ENCODE assay signal across 10 mouse cellular contexts in the genomic region with DNA sequence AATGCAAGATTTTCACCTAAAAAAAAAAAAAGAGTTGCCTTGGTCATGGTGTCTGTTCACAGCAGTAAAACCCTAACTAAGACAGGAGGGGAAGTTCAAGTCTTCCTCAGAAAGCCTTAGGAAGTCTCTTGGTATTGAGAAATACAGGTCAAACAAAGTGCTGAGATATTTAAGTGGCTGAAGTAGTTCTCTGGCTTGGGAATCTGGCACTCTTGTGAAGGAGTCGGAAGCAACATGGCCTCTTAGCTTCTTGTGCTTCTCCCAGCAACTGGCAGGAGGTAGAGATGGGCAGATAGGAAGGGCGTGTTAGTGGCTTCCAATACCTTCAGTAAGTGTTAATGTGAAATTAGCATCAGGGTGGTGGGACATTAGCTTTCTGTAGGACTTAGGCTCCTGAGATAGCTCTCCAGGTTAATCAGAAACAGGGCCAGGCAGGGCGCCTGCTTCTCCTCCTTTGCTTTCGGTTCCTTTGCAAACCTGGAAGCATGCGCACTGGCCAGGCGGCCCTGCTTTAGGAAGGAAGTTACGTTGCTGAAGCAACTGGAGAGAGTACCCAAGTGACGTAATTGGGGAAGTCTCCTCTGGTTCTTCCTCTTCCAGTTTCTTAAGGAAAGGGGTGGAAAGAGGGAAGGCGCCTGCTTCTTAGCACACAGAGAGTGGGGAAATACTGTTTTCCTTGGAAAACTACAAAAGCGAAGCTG. TPM values are rescaled to one million over a fixed set of nuclear protein-coding genes. Genes with fewer than 3 reads are reported as not detected.
A peak's percentile ranks its signal among the peaks of the same experiment; 100 is the strongest.
DNase-seq lines count a peak whose midpoint lies in the region; ATAC-seq and TF ChIP-seq lines count a peak whose summit lies in the region.
"Had no signal": no experiment of that assay in that cellular context is flagged by ENCODE, and none has a peak within 500 bp of the region (broad histone marks: within the 10 kb centered on the region; RNA-seq: fewer than 3 reads in every experiment).

No protein-coding gene starts in this region.

- no peaks in the 10 kb centered on the region for H3K9me3 ChIP-seq in kidney, postnatal 0 days (replicated peaks; ENCODE audit: low read length)
- no peaks in the 10 kb centered on the region for H3K9me3 ChIP-seq in forebrain, embryonic 15.5 days

- H3K4me3 ChIP-seq in left cerebral cortex, adult 2 months = no peak overlapping the region
- H3K4me3 ChIP-seq in brown adipose tissue, adult 24 weeks (ENCODE audit: insufficient read depth, low read depth, low read length) = no peak overlapping the region
- H3K4me3 ChIP-seq in kidney, postnatal 0 days (replicated peaks; ENCODE audit: low read depth, low read length) = no peak overlapping the region
- no peak overlapping the region for H3K4me3 ChIP-seq in forebrain, embryonic 15.5 days

- no peak overlapping the region for H3K9ac ChIP-seq in kidney, postnatal 0 days (ENCODE audit: low read depth, low read length)
- no peak overlapping the region for H3K9ac ChIP-seq in forebrain, embryonic 15.5 days (replicated peaks)

- peaks cover 3% of the 10 kb centered on the region; the same call in 1 of the 2 replicates for H3K36me3 ChIP-seq in kidney, postnatal 0 days (ENCODE audit: insufficient read depth, low read length)
- no peaks in the 10 kb centered on the region for H3K36me3 ChIP-seq in forebrain, embryonic 15.5 days

- H3K4me2 ChIP-seq in kidney, postnatal 0 days (ENCODE audit: low read length) = no peak overlapping the region
- H3K4me2 ChIP-seq in forebrain, embryonic 15.5 days (replicated peaks) = no peak overlapping the region

- H3K4me1 ChIP-seq in brown adipose tissue, adult 24 weeks (ENCODE audit: control insufficient read depth, insufficient read depth, insufficient read length, low read length) = peaks cover 8% of the 10 kb centered on the region; the same call in 1 of the 2 replicates
- H3K4me1 ChIP-seq in kidney, postnatal 0 days (replicated peaks; ENCODE audit: insufficient read depth, low read length) = no peaks in the 10 kb centered on the region
- H3K4me1 ChIP-seq in forebrain, embryonic 15.5 days = no peaks in the 10 kb centered on the region

- intact Hi-C loops in left cerebral cortex, postnatal 14 days (cut with DNase I) = no loop called here
- intact Hi-C loops in left cerebral cortex, adult 2 months (cut with DNase I) = no loop called here

- no peak for ATAC-seq in kidney, postnatal 0 days (replicated peaks; ENCODE audit: low FRiP score, low read depth)
- ATAC-seq in megakaryocyte progenitor cell, adult 5-6 weeks (replicated peaks; ENCODE audit: poor library complexity) = peak; percentile 88
- ATAC-seq in forebrain, embryonic 15.5 days (replicated peaks) = no peak

- peak; percentile 28 to 41 for DNase-seq in left cerebral cortex, postnatal 14 days (ENCODE audit: low spot score in 2 of 2)
- DNase-seq in left cerebral cortex, adult 2 months (ENCODE audit: extremely low spot score in 1 of 2, low spot score in 2 of 2) = no peak
- DNase-seq in kidney, postnatal 0 days (ENCODE audit: low spot score) = peak; percentile 46
- DNase-seq in natural killer cell, adult 2 months (ENCODE audit: low spot score in 2 of 2) = no peak
- DNase-seq in Muller cell, postnatal 12 days (ENCODE audit: inconsistent ontology term) = no peak
- DNase-seq: cerebellum, adult 11 months; midbrain, embryonic 14.5 days had no signal

- TF ChIP-seq CTCF in left cerebral cortex, adult 2 months (IDR thresholded peaks at IDR 0.05) = no peak
- no peak for TF ChIP-seq CTCF in kidney, postnatal 0 days (IDR thresholded peaks at IDR 0.05; ENCODE audit: low read depth)

- no peak overlapping the region for H3K27ac ChIP-seq in left cerebral cortex, adult 2 months
- peak overlapping the region; percentile 72 for H3K27ac ChIP-seq in brown adipose tissue, adult 24 weeks (replicated peaks; ENCODE audit: low read depth, low read length)
- H3K27ac ChIP-seq in kidney, postnatal 0 days = no peak overlapping the region
- H3K27ac ChIP-seq in forebrain, embryonic 15.5 days (replicated peaks) = no peak overlapping the region

- no peaks in the 10 kb centered on the region for H3K27me3 ChIP-seq in kidney, postnatal 0 days (ENCODE audit: insufficient read depth, low read length)
- H3K27me3 ChIP-seq in forebrain, embryonic 15.5 days = no peaks in the 10 kb centered on the region

- 77% methylated on average over 10 of the region's 10 CpGs for WGBS in kidney, postnatal 0 days
- WGBS in forebrain, embryonic 15.5 days = 95% methylated on average over 10 of the region's 10 CpGs

RNA-seq across cellular contexts. Expression of gene Irf2, which starts 38.4 kb away (rescaled TPM):
- 10 to 100 TPM; 40.6 to 44.3 TPM for total RNA-seq in left cerebral cortex, postnatal 14 days (2021)
- total RNA-seq in left cerebral cortex, adult 2 months (2021) = 10 to 100 TPM; 70.7 to 79.6 TPM
- polyA plus RNA-seq in brown adipose tissue, adult 24 weeks (2012; ENCODE audit: insufficient read depth, insufficient read length, missing spikeins) = 23.4 and 32.7 TPM in 2 replicates
- polyA plus RNA-seq in kidney, postnatal 0 days (2015; fragmentation: Nextera tagmentation; extraction: Ambion mirVana) = 28.1 and 30.6 TPM in 2 replicates
- 56.6 and 58.9 TPM in 2 replicates for total RNA-seq in megakaryocyte progenitor cell, adult 5-6 weeks (2015)
- 11.9 and 28.5 TPM in 2 replicates for total RNA-seq in megakaryocyte progenitor cell, adult 5-6 weeks (2017)
- 7.2 and 9.6 TPM in 2 replicates for polyA plus RNA-seq in forebrain, embryonic 15.5 days (2015; fragmentation: Nextera tagmentation; extraction: Ambion mirVana)

Comparison
In these comparisons a context has a peak if more than half of its experiments do, and no peak if none do; other contexts are left out.
1. DNase-seq: peak in left cerebral cortex, postnatal 14 days (2 of 2) and kidney, postnatal 0 days (single experiment); none in left cerebral cortex, adult 2 months (0 of 2), natural killer cell, adult 2 months (0 of 2) and Muller cell, postnatal 12 days (single experiment).